Mouse (Mus musculus): Measurements from ENCODE around the gene Fam167b.

Gene Fam167b

DNA sequence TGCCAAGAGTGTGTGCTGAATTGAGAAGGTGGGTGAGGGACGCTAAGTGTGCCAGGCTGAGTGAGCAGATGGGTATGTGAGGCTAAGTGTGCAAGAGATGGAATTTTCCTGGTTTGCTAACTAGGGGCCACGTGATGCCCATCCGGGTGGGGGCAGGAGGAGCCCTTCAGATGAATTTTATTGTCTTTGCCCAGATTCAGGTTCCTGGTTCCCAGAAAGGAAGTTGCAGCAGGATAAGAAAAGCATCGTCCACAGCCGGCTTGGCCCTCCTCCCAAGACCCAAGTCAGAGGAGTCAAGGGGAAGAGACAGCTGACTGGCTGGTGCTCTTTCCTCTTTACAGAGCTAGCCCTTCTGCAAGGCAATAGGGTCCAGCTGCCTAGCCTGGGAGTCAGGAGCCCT lies at the start of gene Fam167b:
Gene Fam167b (minus strand): TSS at position 84 of the 400 bp plus-strand sequence.
- no peak for DNase-seq (ENCODE audit: low spot score)

DNA sequence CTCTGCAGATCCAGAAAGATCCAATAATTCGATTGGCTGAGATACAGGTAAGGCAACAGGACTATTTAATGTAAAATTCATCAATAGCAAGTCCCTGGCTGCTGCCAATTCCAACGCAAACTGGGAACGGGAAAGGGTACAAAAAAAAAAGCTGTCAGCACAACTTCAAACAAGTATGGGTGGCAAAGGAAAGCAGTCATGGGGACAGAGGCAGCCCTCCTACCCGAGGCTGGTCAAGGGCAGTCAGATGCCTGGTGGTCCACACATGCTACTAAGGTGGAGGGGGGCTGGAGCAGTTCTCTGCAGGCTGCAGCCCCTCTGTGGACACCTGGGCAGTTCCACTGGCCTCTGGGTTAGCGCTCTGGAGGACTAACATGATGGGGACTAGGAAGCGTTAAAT lies 47.7 kb upstream of the Fam167b start:
- no peak for DNase-seq (ENCODE audit: low spot score)

DNA sequence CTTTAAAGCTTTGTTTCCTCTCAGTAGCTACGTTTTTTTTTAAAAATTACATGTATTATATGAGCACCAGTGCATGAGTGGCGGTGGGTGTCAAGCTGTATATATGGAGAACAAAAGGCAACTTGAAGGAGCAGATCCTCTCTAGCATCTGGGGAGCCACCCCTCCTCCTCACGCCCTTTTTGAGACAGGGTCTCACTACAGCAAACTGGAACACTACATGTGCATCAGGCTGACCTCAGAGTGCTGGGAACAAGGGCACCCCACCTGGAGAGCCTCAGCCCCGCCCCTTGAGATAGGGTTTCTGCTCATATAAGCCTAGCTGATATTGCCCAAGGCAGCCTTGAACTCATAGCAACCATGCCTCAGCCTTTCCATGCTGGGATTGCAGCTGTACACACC lies 47.1 kb upstream of the Fam167b start:
- DNase-seq (ENCODE audit: low spot score), result no peak

DNA sequence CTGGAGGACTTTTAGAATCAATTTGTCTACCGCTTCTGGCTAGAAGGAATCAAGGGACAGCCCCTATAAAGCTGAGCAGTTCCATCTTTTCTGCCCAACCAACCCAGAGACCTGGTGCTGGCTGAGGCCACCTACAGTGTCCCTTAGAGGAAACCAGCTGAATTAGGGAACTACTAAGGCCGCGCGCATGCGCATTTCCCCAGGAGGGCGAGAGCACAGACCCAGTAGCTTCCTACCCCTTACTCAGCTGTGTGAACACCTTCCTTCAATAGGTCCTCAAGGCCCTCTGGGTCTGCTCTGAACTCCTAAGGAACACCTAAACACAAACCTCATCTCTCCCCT lies 46.7 kb upstream of the Fam167b start:
- DNase-seq (ENCODE audit: low spot score), result no peak

DNA sequence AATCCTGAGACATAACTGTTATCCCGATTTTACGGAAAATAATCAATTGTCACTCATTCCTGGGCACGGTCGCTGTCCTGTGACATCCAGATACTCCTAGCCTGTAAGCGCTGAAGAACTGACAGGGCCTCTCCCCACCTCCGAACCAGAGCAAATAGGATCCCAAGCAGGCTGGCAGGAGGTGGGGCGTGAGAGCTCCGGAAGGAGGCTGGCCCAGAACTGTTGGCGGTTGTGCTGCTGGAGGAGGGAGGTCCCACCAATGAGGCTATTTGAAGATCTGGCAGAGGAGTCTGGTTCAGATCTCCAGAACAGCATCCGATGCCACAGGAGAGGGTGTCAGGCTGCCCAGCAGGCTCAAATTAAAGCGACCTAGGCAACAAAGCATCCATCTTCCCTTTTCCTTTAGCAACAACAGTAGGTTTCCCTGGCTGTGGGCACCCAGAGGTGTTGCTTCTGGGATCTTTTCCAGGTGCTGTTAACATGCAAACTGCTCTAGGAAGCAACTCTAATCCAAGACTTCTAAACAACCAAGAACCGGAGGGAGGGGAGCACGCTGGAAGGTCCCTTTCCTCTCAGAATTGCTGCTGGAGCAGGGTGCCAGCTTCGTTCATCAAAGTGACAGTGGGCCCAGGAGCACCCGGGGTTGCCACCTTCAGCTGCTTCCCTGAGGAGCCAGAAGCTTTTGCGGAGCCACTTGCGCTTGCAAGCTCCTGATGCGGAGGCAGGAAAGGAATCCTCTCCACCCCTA lies 46.1 kb upstream of the Fam167b start:
- no peak for DNase-seq (ENCODE audit: low spot score)

DNA sequence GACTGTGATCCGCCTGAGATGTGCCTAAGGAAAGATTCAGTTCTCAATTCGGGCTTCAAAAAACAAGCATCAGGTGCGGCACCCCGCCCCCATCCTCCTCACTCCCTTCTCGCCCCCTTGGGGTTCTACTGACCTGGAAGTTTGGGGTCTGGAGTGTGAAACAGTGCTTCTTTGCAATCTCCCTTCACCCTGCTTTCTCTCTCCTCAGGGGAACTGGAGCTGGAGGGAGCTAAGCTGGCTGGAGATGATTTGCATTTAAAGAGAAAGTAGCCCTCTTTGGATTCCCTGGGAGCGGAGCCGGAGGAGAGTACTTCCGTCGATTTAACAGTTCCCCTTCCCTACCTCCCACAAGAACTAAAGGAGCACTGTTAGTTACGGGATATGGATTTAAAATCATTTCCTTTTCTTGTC lies 45.3 kb upstream of the Fam167b start, which contains the start of gene Ccdc28b:
Gene Ccdc28b (minus strand): TSS at position 267 of the 411 bp plus-strand sequence.
- no peak for DNase-seq (ENCODE audit: low spot score)

DNA sequence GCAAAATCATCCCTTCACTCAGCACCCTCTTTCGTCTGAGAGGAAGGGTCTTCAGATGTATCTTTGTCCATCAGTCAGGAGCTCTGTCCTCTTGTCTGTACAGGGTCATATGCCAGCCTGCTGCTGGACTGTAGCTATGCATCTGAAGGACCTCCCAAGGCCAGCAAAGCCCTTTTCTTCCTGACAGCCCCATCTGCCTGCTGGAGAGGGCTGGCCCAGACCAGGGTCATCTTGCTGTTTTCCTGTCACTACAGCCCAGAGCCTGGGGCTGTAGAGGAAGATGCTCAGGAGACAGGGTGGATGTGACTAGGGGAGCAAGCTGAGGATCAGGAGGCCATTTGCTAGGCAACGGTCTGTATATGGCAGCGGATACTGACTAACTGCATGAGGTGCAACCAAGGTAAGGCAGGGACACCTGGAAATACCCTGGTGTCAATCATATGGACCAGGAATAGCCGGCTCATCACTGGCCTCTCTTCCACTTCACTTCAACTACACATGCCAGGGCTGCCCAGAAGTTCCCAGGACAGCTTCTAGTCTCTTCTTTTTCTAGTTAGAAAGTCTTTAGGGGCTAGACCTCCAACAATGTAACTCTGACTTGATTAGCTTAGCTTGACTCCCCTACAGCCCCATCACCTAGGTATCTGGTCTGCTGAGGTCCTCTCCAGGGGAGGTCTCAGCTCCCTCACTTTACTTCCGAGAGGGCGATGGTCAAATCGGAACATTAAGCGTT lies 44.6 kb upstream of the Fam167b start:
- no peak for DNase-seq (ENCODE audit: low spot score)

DNA sequence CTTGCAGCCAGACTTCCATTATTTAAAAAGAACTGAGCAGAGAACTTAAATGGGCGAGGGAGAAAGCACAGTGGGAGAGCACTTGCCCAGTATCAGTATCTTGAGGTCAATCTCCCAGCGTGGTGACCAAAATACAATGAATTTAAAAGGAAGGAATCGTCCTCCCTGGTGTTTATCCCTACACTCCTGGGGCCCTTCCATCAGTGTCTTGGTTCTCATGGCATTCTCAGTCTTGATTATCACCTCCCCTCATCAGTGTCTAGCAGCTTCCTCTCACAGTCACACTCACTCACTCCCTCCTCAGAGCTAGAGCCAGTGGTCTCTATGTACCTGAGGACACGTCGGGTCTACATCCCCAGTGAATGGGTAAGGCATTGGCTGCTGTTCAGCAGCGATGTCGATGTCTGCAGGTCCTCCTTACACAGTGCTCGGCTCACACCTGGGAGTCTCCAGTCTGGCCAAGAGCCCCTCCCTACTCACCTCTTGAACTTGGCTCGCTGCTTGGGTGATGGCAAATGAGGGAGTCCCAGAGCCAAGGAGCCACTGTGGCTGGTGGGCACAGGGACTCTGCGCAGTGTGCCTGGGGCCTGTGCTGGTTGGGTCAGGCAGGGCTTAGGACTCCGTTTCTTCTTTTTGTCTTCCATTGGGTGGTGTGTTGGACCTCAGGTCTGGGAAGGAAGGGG lies 43.9 kb upstream of the Fam167b start:
- DNase-seq (ENCODE audit: low spot score), result no peak

DNA sequence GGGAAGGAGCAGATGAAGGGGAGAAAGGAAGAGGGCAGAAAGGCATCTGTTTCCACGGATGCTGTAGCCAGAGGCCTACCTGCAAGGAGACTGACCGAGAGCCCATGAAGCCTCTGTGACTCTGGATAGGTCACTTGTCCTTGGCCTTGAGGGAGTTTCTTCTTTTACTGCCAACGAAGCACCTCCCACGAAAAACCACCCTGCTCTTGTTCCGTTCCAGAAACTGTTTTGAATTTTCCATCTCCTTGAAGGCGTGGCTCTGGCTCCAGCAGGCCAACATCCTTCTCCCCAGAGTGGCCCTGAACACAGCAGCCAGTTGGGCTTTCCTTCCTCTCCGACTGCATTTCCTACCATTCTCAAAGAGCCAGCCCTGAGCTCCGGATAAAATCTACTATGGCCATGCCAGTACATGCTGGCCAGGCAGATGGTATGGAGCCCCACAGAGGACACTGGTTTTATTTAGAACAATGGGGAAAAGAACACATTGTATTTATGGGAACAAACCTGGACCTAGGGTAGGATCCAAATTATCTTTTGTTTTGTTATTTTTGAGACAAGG lies 43.0 kb upstream of the Fam167b start:
- no peak for DNase-seq (ENCODE audit: low spot score)

DNA sequence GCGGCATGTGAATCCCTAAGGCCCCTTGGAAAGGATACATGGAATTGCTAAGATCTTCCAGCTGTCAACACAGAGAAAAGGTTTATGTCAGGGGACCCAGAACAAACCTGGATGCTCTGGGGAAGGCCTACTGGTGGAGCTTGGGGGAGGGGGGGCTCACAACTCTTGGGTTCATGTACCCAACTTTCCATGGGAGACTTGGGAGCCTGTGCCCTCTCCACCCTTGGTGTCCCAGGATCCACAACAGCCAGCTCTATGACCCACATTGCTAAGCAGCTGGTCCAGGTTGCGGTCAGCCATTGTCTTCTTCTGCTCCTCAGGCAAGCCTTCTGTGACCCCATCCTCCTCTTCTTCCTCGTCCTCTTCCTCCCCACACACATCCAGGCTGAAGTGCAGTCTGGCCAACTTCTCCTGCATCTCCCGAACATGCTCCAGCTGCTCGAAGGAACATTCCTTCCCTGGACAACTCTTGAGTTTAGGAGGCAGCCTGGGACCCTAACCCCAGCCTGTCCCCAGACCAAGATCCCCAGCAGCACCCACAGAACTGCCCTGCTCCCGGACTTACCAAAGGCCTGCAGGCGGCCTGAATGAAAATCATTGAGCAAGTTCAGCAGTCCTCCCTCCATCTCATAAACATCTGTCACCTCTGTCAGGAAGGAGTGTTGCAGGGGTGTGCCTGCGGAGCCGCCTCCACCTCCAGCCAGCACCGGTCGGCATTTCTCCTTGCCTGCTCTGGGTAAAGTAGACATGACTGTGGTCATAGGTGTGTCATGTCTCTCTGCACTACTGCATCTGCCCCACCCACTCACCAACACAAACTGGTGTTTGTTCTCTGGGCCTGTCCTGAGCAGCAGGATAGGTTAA lies 42.3 kb upstream of the Fam167b start:
- DNase-seq (ENCODE audit: low spot score), result no peak

DNA sequence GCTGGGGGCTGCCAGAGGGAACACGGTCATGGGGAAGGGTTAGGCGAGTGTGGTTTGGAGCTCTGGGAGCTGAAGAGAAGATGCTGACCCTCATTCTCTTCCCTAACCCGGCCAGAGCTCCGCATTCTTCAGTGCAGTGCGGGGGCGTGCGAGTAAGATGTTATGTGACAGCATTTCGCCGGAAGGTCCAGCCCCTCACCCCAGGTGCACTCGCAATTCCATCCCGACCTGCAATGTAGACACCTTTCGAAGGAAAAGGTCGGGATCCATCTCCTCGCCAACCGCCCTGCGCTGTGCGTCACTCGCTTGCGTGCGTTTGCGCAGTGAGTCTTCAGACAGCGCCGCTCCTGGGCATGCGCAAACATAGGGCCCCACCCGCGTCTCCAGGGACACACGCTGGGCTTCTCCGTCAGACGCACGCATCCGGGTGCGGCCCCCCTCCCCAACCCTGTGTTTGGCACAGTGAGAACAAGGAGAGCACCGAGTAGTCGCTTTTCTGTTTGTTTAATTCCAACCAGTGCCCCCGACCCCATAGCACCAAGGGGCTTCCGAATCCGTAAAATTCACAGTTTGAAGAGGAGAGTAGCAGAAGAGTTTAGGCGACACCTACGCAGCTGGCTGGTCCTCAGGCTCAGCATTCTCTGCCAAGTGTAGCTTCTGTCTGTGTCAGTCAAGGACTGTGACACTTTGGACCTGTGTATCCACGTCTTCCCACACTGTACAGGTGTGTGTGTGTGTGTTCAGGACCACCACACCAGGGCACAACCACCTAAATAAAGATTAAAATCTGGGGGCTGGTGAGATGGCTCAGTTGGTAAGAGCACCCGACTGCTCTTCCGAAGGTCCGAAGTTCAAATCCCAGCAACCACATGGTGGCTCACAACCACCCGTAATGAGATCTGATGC lies 40.7 kb upstream of the Fam167b start, which contains the start of gene Iqcc:
Gene Iqcc (minus strand): TSS at position 314 of the 906 bp plus-strand sequence.
- peak; percentile 88 for DNase-seq (ENCODE audit: low spot score)

DNA sequence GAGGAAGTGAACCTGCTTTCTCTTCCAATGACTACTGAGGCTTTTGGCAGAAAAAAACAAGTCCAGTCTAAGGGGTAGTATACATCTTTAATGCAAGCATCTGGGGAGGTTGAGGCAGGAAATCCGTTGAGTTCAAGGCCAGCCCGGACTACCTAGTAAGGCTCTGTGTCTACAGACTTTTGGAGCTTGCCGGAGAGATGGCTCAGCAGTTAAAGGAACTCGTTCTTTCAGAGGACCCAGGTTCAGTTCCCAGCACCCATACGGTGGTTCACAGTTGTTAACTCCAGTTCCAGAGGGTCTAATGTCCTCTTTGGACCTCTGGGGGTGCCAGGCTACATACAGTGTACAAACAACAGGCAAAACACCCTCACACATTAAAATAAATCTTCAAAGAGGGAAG lies 39.7 kb upstream of the Fam167b start:
- no peak for DNase-seq (ENCODE audit: low spot score)

DNA sequence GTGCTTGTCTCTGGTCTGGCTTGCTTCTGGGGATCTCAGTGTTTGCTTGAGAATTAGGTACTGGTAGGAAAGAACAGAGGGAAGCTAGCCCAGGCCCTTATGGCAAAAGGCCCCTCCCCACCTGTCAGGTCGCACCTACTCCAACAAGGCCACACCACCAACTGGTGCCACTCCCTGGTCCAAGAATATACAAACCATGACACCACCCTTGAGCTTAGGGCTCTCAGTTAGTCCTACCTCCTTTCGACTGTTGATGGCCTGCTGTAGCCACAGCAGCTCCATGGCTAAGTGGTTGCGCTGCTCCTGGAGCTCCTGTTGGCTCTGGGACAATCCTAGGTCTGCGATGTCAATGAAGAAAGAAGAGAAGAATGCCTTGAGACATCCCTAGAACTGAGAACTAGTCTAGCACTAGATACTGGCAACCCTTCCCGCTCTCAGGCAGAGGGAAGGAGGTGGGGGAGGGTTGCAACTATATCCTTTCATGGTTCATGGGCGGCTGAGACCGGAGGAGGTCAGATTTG lies 38.8 kb upstream of the Fam167b start:
- no peak for DNase-seq (ENCODE audit: low spot score)

DNA sequence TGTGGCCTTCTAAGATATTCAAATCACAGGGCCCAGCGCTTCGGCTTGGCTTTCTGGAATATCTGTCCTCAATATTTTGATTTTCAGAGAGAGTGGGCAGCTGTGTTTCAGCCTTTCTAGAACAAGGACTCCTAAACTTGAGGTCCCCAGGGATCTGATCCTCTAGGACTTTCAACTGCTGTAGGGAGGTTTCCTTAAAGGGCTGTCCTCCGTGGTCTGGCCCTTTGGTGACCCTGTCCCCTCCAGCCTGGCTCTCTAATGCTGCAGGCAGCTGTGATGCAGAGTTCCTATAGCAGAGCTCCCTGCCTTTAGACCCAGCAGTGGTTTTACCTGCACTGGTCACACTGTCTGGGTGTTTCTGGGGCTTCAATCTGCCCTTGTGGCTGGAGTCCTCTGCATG lies 38.3 kb upstream of the Fam167b start:
- no peak for DNase-seq (ENCODE audit: low spot score)

DNA sequence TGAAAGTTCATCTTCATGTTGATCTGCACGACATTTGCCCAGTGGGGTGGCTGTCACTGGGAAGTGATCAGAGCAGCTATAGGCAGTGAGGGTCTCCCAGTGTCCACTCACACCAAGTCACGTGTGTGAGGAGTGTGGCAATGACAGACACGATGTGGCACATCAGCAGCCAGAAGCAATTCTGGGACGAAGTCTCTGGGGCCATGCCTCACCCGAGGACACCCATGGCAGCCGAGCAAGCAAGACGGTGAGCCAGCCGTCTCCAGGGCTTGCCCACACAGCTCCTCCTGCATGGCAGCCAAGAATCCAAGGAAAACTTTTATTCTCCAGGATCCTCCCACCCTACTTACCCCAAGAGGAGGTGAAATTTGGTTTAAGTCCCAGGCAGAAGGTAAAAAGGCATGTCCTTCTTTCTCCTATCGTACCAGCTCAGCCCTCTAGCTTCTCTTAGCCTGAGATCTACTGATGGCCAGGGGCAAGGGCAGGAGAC lies 37.5 kb upstream of the Fam167b start:
- DNase-seq (ENCODE audit: low spot score), result no peak

DNA sequence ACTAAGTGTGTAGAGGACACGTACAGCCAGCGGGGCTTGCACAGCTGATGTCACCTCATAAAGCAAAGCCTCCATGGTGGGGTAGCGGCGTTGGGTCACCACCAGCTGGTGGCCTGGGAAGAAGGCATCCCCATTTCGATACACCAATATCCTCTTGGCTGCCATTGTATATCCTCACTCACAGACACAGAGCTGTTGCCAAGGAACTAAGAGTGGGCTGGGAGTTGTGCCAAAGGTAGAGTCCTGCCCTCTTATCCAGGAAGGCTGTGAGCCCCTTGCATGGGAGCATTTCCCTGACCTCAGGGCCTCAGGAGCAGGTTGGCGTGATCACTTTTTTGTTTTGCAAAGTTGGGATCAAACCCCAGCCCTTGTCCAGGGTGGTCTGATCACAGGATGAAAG lies 35.7 kb upstream of the Fam167b start, which contains the start of gene Dcdc2b:
Gene Dcdc2b (minus strand): TSS at position 165 of the 400 bp plus-strand sequence.
- no peak for DNase-seq (ENCODE audit: low spot score)

DNA sequence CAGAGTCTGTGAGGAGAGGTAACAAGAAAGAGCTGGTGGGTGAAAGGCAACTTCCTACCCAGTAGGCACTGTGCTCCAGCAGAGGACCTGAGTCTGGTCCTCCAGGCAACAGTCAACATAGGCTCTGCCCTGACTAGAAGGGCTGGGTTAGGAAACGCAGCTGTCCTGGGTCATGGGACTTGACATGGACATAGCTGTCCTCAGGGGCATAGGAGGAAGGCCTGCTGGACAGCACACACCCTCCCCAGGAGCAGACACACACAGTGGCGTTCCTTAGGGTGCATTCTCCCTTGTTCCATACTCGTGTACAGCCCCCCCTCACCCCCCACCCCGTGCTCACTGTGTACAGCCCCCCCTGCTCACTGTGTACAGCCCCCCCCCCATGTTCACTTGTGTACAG lies 32.1 kb upstream of the Fam167b start:
- no peak for DNase-seq (ENCODE audit: low spot score)

DNA sequence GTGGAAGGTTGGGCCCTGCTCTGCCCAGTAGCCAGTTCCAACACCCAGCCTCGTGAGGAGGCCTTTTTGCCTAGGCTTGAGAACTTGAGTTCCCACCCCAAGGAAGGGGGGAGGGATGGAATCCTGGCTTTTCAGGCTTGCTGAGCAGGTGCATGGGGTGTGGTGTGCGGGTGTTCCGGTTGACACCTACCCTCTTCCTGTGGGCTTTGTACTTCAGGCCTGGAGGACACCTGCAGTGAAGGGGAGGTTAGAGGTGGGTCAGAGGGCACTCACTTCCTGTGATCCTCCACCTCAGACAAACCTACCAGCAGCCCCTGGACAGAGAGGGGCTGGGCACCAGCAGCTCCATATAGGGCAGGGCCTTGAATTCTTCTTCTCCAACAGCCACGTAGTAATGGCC lies 31.7 kb upstream of the Fam167b start:
- no peak for DNase-seq (ENCODE audit: low spot score)

DNA sequence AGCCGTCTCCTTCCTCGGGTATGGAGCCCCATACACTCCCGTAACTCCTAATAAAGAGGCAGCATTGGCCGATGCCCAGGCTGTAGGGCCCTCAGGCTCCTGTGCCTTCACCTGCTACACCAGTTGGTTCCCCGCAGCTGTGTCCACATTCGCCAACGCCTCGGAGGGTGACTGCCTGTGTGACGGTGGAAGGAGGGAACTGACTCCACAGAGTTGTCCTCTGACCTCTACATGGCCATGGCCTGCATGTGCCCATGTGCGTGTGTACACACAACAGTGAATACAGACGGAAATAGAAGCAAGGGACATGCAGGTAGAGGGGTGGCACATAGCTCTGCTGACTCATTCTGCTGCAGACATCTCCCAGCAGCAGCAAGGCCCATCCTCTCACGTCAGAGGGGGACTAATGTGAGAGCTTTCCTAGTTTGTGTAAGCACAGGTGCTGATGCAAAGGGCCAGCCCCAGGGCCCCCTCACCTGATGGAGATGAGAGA lies 30.8 kb upstream of the Fam167b start:
- no peak for DNase-seq (ENCODE audit: low spot score)
